Mouse (Mus musculus): Measurements from ENCODE around the gene Ctdsp2.

Ctdsp2 gene

GRCm38 (mm10) chr10:126993621-126994020, 15.1 kb downstream of the Ctdsp2 start:
- DNase-seq, result no peak

- DNase-seq, result no peak
Measured at GRCm38 (mm10) chr10:126997340-126998113, 19.0 kb downstream of the Ctdsp2 start.

GRCm38 (mm10) chr10:127000529-127000928, 22.0 kb downstream of the Ctdsp2 start, which contains the start of gene Avil:
TSS of gene Avil (plus strand) at chr10:127000709.
- no peak for DNase-seq

- no peak for DNase-seq
Measured at GRCm38 (mm10) chr10:127001297-127001696, 22.8 kb downstream of the Ctdsp2 start.

GRCm38 (mm10) chr10:127002056-127002455, 23.5 kb downstream of the Ctdsp2 start:
- no peak for DNase-seq

GRCm38 (mm10) chr10:127002765-127003164, 24.2 kb downstream of the Ctdsp2 start:
- DNase-seq, result no peak

GRCm38 (mm10) chr10:127003334-127003733, 24.8 kb downstream of the Ctdsp2 start:
- no peak for DNase-seq

GRCm38 (mm10) chr10:127003806-127004205, 25.3 kb downstream of the Ctdsp2 start:
- no peak for DNase-seq

- DNase-seq, result no peak
Measured at GRCm38 (mm10) chr10:127016488-127016887, 38.0 kb downstream of the Ctdsp2 start.

GRCm38 (mm10) chr10:127017071-127017470, 38.6 kb downstream of the Ctdsp2 start:
- no peak for DNase-seq

GRCm38 (mm10) chr10:127018422-127018821, 39.9 kb downstream of the Ctdsp2 start:
- DNase-seq, result no peak

- DNase-seq, result peak; percentile 96
Measured at GRCm38 (mm10) chr10:127030336-127031296, 52.1 kb downstream of the Ctdsp2 start, which contains the start of gene Tsfm. TSS of gene Tsfm (minus strand) at chr10:127030840.

- no peak for DNase-seq
Measured at GRCm38 (mm10) chr10:127033301-127033741, 54.8 kb downstream of the Ctdsp2 start.

- DNase-seq, result no peak
Measured at GRCm38 (mm10) chr10:127036273-127036672, 57.8 kb downstream of the Ctdsp2 start.

- no peak for DNase-seq
Measured at GRCm38 (mm10) chr10:127037641-127038040, 59.1 kb downstream of the Ctdsp2 start.

GRCm38 (mm10) chr10:127040569-127041214, 62.2 kb downstream of the Ctdsp2 start:
- no peak for DNase-seq

GRCm38 (mm10) chr10:127041274-127041766, 62.8 kb downstream of the Ctdsp2 start, which contains the start of the genes Mettl1 and Eef1akmt3:
TSS of gene Mettl1 (plus strand) at chr10:127041414.
TSS of gene Eef1akmt3 (minus strand) at chr10:127041513.
- peak; percentile 25 for DNase-seq

- DNase-seq, result peak; percentile 89
Measured at GRCm38 (mm10) chr10:127041774-127042338, 63.3 kb downstream of the Ctdsp2 start.

- DNase-seq, result no peak
Measured at GRCm38 (mm10) chr10:127042468-127043115, 64.1 kb downstream of the Ctdsp2 start.

GRCm38 (mm10) chr10:127043187-127043586, 64.7 kb downstream of the Ctdsp2 start:
- no peak for DNase-seq

- DNase-seq, result no peak
Measured at GRCm38 (mm10) chr10:127047954-127048353, 69.4 kb downstream of the Ctdsp2 start, which contains the start of gene Cyp27b1. TSS of gene Cyp27b1 (plus strand) at chr10:127048250.
